Mouse (Mus musculus) embryonic facial prominence, embryonic 10.5 days (tissue): ENCODE data around the gene Slc8a1. TPM values are rescaled to one million over a fixed set of nuclear protein-coding genes. Genes with fewer than 3 reads are reported as not detected.

Experiments
- DNase-seq: peaks from one replicate; pipeline ENCODE4 v3.0.0-alpha.2; 2017; ENCODE audit warnings: low spot score
- H3K27ac ChIP-seq: fragments of 300-500 bp; sonication (generic); replicated peaks from 2 replicates; pipeline ENCODE4 v1.5.1; 2016; ENCODE audit warnings: mild to moderate bottlenecking
- H3K27me3 ChIP-seq: fragments of 300-500 bp; sonication (generic); replicated peaks from 2 replicates; pipeline ENCODE4 v1.6.1; 2016; ENCODE audit warnings: low read depth, mild to moderate bottlenecking; ENCODE audit not compliant: poor library complexity, severe bottlenecking
- H3K36me3 ChIP-seq: fragments of 300-500 bp; sonication (generic); replicated peaks from 2 replicates; pipeline ENCODE4 v1.6.1; 2016; ENCODE audit warnings: mild to moderate bottlenecking, moderate library complexity
- H3K4me1 ChIP-seq: fragments of 300-500 bp; sonication (generic); 2 replicates; pipeline ENCODE4 v1.6.1; 2016
- H3K4me3 ChIP-seq: fragments of 300-500 bp; sonication (generic); 2 replicates; pipeline ENCODE4 v1.5.1; 2016; ENCODE audit warnings: mild to moderate bottlenecking, moderate library complexity
- H3K9me3 ChIP-seq: fragments of 300-500 bp; sonication (generic); 2 replicates; pipeline ENCODE4 v1.6.1; 2016; ENCODE audit warnings: mild to moderate bottlenecking
- WGBS: fragments of 180-500 bp; shearing (Covaris S2); methylation state at CpG from one replicate; pipeline ENCODE4 v1.1.7; 2016; 5-methylcytosine and 5-hydroxymethylcytosine counted together
- polyA plus RNA-seq: library from polyadenylated mRNA; unstranded; fragments of >200 nt; fragmentation: Nextera tagmentation; extraction: Ambion mirVana; gene quantifications from 2 replicates; pipeline ENCODE4 v1.2.1, GENCODE M21; 2016

The Slc8a1 gene
- polyA plus RNA-seq, 1 experiment from 2014 or later, result 2.1 TPM

DNA sequence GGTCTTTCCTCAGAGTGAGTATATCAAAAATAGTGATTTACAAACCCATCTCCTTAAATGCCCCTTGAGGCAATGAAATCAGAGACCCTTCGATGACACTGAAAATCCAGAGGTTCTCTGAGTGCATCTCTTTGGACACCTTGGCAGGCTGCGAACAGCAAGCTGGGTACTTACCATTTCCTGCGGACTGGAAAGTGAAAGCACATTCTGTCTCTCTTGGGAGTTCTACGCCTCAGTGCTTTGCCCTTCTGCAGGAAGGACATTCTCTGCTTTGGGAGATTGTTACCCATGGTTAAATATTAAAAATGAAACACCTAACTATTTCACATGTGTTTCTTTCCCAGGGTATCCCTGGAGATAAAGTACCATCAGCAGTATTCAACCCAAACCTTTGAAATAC, 354.7 kb downstream of the Slc8a1 start:
- Histone ChIP-seq H3K27me3 (no peaks in the 10 kb centered on the region), H3K4me1 (no peaks in the 10 kb centered on the region), H3K4me3 (no peak overlapping the region), H3K36me3 (no peaks in the 10 kb centered on the region), H3K27ac (no peak overlapping the region), H3K9me3 (no peaks in the 10 kb centered on the region)
- DNase-seq, result no peak
- 84% methylated on average over 4 of the region's 4 CpGs for WGBS

DNA sequence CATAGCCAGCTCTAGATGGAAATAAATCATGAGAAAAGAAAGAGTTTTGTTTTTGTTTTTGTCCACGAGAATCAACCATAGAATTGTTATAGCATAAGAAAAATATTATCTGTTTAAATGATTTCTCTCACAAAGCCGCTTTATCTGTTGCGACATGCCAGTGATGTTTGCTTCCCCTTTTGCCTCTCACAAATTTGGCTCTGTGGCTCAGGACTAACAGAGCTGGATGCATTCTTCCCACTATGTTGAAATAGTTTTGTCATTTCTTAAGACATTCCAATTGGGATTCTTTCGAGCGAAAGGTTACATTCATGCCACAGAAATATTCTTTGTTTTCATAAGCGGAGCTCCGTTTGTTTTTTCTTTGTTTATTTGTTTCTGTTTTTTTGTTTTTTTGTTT, 359.7 kb downstream of the Slc8a1 start:
- Histone ChIP-seq H3K4me3 (no peak overlapping the region), H3K9me3 (no peaks in the 10 kb centered on the region), H3K36me3 (no peaks in the 10 kb centered on the region), H3K27ac (no peak overlapping the region), H3K27me3 (no peaks in the 10 kb centered on the region), H3K4me1 (no peaks in the 10 kb centered on the region)
- no peak for DNase-seq
- 85% methylated on average over 7 of the region's 7 CpGs for WGBS

DNA sequence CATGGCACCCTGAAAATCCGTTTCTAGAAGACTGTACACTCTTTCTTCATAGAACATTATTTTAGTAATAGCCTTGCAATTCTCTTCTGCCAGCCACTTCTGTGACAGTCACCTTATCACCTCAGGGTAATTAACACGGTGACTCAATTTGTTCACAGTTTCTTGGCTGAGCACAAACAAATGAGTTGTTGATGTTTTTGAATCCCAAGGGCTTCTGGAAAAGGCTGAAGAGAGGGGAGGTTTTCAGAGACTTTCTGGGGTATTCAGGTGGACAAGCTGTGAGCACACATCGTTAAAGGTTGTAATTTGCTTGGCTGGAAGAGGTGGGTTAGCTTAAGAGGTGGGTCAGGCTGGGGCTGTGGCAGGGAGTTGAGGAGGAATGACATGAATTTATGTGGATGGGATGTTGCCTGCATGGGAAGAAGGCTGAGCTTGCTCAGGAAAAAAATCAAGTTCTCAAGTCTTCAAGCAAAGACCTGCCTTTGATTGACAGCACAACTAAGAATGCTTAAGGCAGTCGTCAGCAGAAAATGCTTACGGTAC, 360.3 kb downstream of the Slc8a1 start:
- Histone ChIP-seq H3K4me1 (no peaks in the 10 kb centered on the region), H3K36me3 (no peaks in the 10 kb centered on the region), H3K27me3 (no peaks in the 10 kb centered on the region), H3K27ac (no peak overlapping the region), H3K9me3 (no peaks in the 10 kb centered on the region), H3K4me3 (no peak overlapping the region)
- no peak for DNase-seq
- 52% methylated on average over 5 of the region's 5 CpGs for WGBS

DNA sequence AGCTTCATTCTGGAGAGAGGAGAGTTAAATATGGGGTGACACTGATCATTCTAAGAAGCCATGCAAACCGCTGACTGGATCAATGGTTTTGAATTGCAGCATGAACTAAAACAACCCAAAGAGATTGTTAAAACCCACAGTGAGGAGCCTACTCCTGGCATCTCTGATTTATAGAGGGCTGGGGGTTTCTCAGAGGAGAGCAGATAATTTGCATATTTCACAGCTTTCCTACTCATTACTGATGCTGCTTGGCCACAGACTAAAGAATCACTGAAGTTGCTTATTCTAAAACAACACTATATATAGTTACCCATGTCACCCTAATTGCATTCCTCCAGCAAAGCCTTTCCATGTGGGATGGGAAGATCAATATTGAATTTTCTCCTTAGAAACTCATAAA, 361.0 kb downstream of the Slc8a1 start:
- no peaks in the 10 kb centered on the region for H3K9me3 ChIP-seq
- H3K27me3 ChIP-seq, result no peaks in the 10 kb centered on the region
- no peaks in the 10 kb centered on the region for H3K36me3 ChIP-seq
- no peak overlapping the region for H3K4me3 ChIP-seq
- 57% methylated on average over 1 of the region's 1 CpGs for WGBS
- H3K4me1 ChIP-seq, result no peaks in the 10 kb centered on the region
- no peak overlapping the region for H3K27ac ChIP-seq
- DNase-seq, result no peak

DNA sequence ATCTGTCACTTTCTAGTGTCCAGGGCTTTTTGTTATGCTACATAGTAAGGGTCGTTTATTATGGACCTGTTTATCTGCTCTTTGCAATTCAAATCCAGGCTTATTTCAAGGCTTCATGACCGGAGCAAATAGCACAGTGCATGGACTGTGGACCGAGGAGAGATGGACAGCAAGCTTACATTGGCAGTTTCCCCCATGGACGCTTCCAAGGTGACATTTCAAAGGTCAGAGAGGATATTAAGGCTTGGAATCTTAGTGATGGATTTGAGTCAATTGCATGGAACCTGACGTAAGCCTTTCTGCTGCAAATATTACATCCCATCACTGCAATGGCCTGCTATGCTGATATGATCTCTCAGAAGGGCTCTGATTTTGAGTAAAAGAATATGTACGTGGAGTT, 362.3 kb downstream of the Slc8a1 start:
- H3K9me3 ChIP-seq, result no peaks in the 10 kb centered on the region
- no peaks in the 10 kb centered on the region for H3K36me3 ChIP-seq
- no peak overlapping the region for H3K4me3 ChIP-seq
- no peak overlapping the region for H3K27ac ChIP-seq
- no peaks in the 10 kb centered on the region for H3K27me3 ChIP-seq
- no peak for DNase-seq
- H3K4me1 ChIP-seq, result no peaks in the 10 kb centered on the region
- WGBS, result 85% methylated on average over 6 of the region's 6 CpGs

DNA sequence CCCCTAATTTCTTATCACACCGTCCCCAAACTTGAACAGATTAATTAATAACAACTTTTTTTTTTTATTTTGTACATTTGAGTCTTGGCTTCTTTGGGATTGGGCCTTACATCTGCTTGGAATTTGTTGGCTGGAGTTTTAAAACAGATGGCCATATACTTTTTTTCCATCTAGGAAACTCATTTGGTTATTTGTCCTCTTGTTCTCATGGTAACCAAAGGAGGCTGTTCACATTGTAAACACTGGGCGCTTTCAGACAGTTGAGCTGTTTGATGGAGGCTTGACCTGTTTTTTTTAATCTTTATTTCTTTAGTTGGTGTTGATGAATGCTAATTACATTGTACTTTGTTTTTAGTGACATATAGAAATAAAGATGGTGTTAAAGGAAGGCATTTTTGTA, 369.1 kb downstream of the Slc8a1 start:
- no peak overlapping the region for H3K4me3 ChIP-seq

DNA sequence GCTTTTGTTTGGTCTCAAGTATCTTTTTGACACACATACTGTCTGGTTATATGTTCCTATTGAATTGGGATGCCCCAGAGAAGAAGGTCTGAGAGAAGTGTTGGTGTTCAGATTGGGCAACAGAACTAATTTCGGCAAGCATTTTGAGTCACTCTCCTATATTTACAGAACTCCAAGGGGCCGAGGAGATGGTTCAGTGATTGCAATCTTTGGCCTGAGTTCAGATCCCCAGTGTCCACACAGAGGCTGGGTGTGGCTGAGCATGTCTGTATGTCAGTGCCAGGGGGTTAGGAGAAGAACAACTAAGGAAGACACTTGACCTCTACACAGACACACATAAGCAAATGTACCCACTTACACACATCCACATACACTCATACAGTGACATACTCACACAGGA, 369.7 kb downstream of the Slc8a1 start:
- Histone ChIP-seq H3K27ac (no peak overlapping the region), H3K4me1 (no peaks in the 10 kb centered on the region)

More for the DNA sequence above, 369.1 kb downstream of the Slc8a1 start:
- Histone ChIP-seq H3K36me3 (no peaks in the 10 kb centered on the region), H3K9me3 (no peaks in the 10 kb centered on the region), H3K27ac (no peak overlapping the region), H3K4me1 (no peaks in the 10 kb centered on the region), H3K27me3 (no peaks in the 10 kb centered on the region)
- no peak for DNase-seq
- WGBS, result 86% methylated on average over 2 of the region's 2 CpGs

DNA sequence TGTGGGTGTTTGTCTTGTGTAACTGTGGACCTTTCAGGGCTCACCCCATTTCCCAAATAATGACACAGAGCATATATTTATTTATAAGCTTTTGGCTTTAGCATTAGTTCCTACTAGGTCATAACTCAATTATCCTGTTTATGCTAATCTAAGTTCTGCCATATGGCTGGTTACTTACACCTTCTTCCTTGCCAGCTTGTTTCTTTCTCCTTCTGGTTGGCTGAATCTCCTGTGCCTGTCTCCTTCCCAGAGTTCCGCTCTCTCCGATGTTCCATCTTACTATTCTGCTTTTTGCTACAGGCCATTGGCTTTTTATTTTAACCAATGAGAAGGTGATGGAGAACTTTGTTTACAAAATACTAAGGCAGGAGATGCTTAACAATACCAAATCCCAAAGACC, 374.8 kb downstream of the Slc8a1 start:
- no peaks in the 10 kb centered on the region for H3K4me1 ChIP-seq
- no peak overlapping the region for H3K4me3 ChIP-seq
- H3K27ac ChIP-seq, result no peak overlapping the region
- H3K27me3 ChIP-seq, result no peaks in the 10 kb centered on the region
- no peaks in the 10 kb centered on the region for H3K9me3 ChIP-seq
- WGBS, result 86% methylated on average over 2 of the region's 2 CpGs
- DNase-seq, result no peak
- H3K36me3 ChIP-seq, result no peaks in the 10 kb centered on the region

More for the DNA sequence above, 369.7 kb downstream of the Slc8a1 start:
- H3K9me3 ChIP-seq, result no peaks in the 10 kb centered on the region
- DNase-seq, result no peak
- H3K27me3 ChIP-seq, result no peaks in the 10 kb centered on the region
- H3K36me3 ChIP-seq, result no peaks in the 10 kb centered on the region
- 86% methylated on average over 2 of the region's 2 CpGs for WGBS
- no peak overlapping the region for H3K4me3 ChIP-seq

DNA sequence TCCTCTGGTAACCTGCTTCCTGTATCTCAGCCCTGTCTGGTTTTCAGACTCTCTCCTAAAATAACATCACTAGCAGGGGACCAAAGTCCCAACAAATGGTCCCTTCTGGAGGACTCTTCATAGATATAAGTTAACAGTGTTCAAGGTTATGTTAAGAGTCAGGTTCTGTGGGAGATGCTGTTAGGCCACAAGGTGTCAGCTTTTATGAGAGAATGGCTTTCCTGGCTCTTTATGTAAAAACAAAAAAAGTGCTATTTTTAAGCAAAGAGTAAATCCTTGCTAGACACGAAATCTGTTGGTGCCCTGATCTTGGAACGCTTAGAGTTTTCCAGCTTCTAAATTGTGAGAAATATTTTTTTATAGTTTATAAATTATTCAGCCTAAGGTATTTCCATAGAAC, 377.6 kb downstream of the Slc8a1 start:
- Histone ChIP-seq H3K4me1 (no peaks in the 10 kb centered on the region), H3K9me3 (no peaks in the 10 kb centered on the region; the same call in 1 of the 2 replicates), H3K27ac (no peak overlapping the region), H3K27me3 (no peaks in the 10 kb centered on the region), H3K4me3 (no peak overlapping the region), H3K36me3 (no peaks in the 10 kb centered on the region)
- WGBS, result 91% methylated on average over 2 of the region's 2 CpGs
- DNase-seq, result no peak

DNA sequence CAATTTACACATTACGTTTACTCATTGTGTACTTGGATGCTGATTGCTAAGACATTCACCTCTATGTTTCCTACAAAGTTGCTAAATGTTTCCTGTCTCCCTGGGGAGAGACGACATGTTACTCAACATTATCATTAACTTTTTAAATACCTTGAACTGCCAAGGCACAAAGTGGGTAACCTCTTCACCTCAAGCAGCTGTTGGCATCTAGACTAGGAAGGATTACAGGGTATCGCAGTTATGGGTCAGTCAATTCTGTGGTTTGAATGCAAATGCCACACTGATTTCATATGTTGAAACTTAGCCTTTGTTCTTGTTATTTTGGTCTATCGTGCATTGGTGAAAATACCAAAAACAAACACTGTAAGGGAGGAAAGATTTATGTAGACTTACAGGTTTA, 378.1 kb downstream of the Slc8a1 start:
- Histone ChIP-seq H3K9me3 (peaks cover 5% of the 10 kb centered on the region; the same call in 1 of the 2 replicates), H3K27ac (no peak overlapping the region), H3K4me3 (no peak overlapping the region), H3K27me3 (no peaks in the 10 kb centered on the region), H3K4me1 (no peaks in the 10 kb centered on the region), H3K36me3 (no peaks in the 10 kb centered on the region)
- 74% methylated on average over 4 of the region's 4 CpGs for WGBS
- no peak for DNase-seq

DNA sequence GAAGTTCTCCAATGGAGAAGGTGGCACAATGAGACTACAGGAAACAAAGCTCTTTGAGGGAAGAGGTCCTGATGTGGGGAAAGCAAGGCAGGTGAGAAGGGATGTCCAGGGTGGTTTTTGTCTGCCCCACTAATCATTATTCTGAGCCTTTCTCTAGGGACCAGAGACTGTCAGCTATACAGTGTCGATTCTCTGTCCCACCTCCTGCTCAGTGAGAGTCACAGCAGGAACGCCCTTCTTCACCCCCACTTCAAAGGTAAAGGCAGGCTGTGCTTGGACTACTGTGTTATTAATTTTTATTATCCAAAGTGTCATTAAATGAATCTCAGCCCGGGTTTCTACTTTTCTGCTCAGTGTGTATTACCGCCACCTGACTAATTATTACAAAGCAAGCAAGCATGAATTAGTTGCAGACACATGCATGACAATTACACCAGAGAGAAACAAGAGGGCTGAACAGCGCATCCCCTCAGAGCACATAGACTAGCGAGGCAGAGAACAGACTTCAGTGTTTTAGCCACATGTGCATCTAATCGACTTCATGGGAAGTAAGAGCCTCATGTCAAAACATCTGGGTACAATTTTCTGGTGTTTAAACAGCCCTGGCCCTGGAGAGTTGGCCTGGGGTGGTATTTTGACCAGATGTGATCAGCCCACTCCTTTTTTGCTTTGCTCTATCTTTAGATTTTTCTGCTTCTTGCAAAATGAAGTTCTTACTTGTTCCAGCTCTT, 402.0 kb downstream of the Slc8a1 start:
- DNase-seq, result peak; percentile 69
- 36% methylated on average over 7 of the region's 7 CpGs for WGBS
- Histone ChIP-seq H3K4me1 (peaks cover 19% of the 10 kb centered on the region), H3K4me3 (no peak overlapping the region), H3K36me3 (no peaks in the 10 kb centered on the region), H3K9me3 (no peaks in the 10 kb centered on the region), H3K27me3 (no peaks in the 10 kb centered on the region), H3K27ac (peak overlapping the region; percentile 24; the same call in 1 of the 2 replicates)

DNA sequence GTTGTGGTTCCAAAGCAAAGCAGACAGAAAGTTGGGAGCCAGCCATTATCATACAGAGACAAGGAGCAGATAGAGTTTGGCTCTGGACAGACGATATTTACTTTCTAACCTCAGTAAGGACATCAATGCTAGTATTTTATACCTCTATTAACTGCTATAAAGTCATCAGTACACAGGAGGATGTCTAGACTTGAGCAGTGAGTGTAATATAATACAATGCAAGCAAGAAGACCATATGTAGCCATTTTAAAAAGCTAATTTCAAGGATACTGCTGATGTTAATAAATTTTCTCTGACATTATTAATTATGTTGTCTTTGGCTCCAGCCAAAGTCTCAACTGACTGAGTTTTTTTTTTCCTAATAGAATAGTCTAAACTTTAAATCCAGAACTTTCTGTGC, 402.7 kb downstream of the Slc8a1 start:
- WGBS, result 73% methylated on average over 1 of the region's 1 CpGs
- no peaks in the 10 kb centered on the region for H3K36me3 ChIP-seq
- no peak for DNase-seq

More for the DNA sequence above, 402.7 kb downstream of the Slc8a1 start:
- Histone ChIP-seq H3K4me1 (peaks cover 19% of the 10 kb centered on the region), H3K27ac (no peak overlapping the region), H3K27me3 (no peaks in the 10 kb centered on the region), H3K9me3 (no peaks in the 10 kb centered on the region), H3K4me3 (no peak overlapping the region)
